Mouse (Mus musculus) forebrain, embryonic 14.5 days (tissue): ENCODE data around the gene Nim1k. TPM values are rescaled to one million over a fixed set of nuclear protein-coding genes. Genes with fewer than 3 reads are reported as not detected.

Source experiments
- ATAC-seq: fragments of 200-750 bp; cut with Nextera tagmentation; 2 replicates; pipeline ENCODE4 v1.8.0; 2017; ENCODE audit warnings: mild to moderate bottlenecking, moderate library complexity
- DNase-seq: peaks from one replicate; pipeline ENCODE4 v3.0.0-alpha.2; 2015; ENCODE audit warnings: low spot score
- H3K27ac ChIP-seq: fragments of 300-500 bp; sonication (generic); 2 replicates; pipeline ENCODE4 v1.5.1; 2014; ENCODE audit warnings: low read depth, mild to moderate bottlenecking, control low read depth, low read length, moderate library complexity
- H3K27me3 ChIP-seq: fragments of 300-500 bp; sonication (generic); replicated peaks from 2 replicates; pipeline ENCODE4 v1.6.1; 2014; ENCODE audit warnings: low read length, control low read depth, mixed read lengths; ENCODE audit not compliant: control insufficient read depth, insufficient read depth
- H3K36me3 ChIP-seq: fragments of 300-500 bp; sonication (generic); 2 replicates; pipeline ENCODE4 v1.6.1; 2014; ENCODE audit warnings: low read length, control low read depth; ENCODE audit not compliant: control insufficient read depth, insufficient read depth
- H3K4me1 ChIP-seq: fragments of 300-500 bp; sonication (generic); 2 replicates; pipeline ENCODE4 v1.6.1; 2014; ENCODE audit warnings: antibody characterized with exemption, low read length, control low read depth; ENCODE audit not compliant: control insufficient read depth, insufficient read depth
- H3K4me2 ChIP-seq: fragments of 300-500 bp; sonication (generic); 2 replicates; pipeline ENCODE4 v1.6.1; 2014; ENCODE audit warnings: mild to moderate bottlenecking, control low read depth, low read length
- H3K4me3 ChIP-seq: fragments of 300-500 bp; sonication (generic); 2 replicates; pipeline ENCODE4 v1.5.1; 2014; ENCODE audit warnings: low read depth, low read length, control low read depth
- H3K9ac ChIP-seq: fragments of 300-500 bp; sonication (generic); 2 replicates; pipeline ENCODE4 v1.6.1; 2014; ENCODE audit warnings: mild to moderate bottlenecking, low read length, control low read depth, moderate library complexity
- H3K9me3 ChIP-seq: fragments of 300-500 bp; sonication (generic); replicated peaks from 2 replicates; pipeline ENCODE4 v1.6.1; 2016; ENCODE audit warnings: low read length, control low read depth, mixed read lengths; ENCODE audit not compliant: control insufficient read depth
- WGBS: fragments of 180-500 bp; shearing (Covaris S2); extraction: QIAGEN DNeasy Blood & Tissue Kit; methylation state at CpG from one replicate; pipeline ENCODE4 v1.1.7; 2014; 5-methylcytosine and 5-hydroxymethylcytosine counted together
- polyA plus RNA-seq: library from polyadenylated mRNA; unstranded; fragments of >200 nt; fragmentation: Nextera tagmentation; extraction: Ambion mirVana; gene quantifications from 2 replicates; pipeline ENCODE4 v1.2.1, GENCODE M21; 2014

Gene Nim1k
- polyA plus RNA-seq, 1 experiment from 2014 or later: 6.8 TPM

DNA sequence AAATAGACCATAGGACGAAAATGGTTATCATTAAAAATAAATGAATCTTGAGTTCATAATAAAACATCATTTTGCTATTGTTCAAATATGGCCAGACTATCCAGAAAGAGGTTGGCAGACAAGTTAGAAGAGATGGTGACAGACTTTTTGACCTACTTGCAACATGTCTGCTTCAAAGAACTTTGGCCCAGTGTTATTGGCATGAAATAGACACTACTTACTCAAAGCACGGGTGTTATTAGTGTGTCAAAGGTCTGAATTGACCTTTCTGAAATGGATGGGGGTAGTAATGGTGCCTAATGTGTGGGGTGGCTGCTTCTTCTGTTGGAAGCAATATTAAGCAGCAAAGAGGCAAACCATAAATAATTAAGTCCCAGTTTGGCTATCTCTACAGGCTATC is 39.6 kb downstream of the Nim1k start:
- Histone ChIP-seq H3K4me3 (no peak overlapping the region), H3K27ac (no peak overlapping the region)
- ATAC-seq: no peak

GRCm38 (mm10) chr13:119713821-119714220 is 41.9 kb downstream of the Nim1k start:
- WGBS: 87% methylated on average over 9 of the region's 9 CpGs
- peak; percentile 23 for DNase-seq
- Histone ChIP-seq H3K9me3 (no peaks in the 10 kb centered on the region), H3K36me3 (peaks cover 45% of the 10 kb centered on the region), H3K9ac (no peak overlapping the region), H3K4me2 (no peak overlapping the region), H3K27me3 (no peaks in the 10 kb centered on the region), H3K27ac (no peak overlapping the region), H3K4me3 (no peak overlapping the region), H3K4me1 (no peaks in the 10 kb centered on the region)
- peak; percentile 30; the same call in 1 of the 2 replicates for ATAC-seq

More for the DNA sequence above, 39.6 kb downstream of the Nim1k start:
- Histone ChIP-seq H3K36me3 (peaks cover 23% of the 10 kb centered on the region; the same call in 1 of the 2 replicates), H3K4me2 (no peak overlapping the region), H3K27me3 (no peaks in the 10 kb centered on the region), H3K9ac (no peak overlapping the region), H3K4me1 (no peaks in the 10 kb centered on the region), H3K9me3 (no peaks in the 10 kb centered on the region)
- DNase-seq: no peak
- 89% methylated on average over 2 of the region's 2 CpGs for WGBS

DNA sequence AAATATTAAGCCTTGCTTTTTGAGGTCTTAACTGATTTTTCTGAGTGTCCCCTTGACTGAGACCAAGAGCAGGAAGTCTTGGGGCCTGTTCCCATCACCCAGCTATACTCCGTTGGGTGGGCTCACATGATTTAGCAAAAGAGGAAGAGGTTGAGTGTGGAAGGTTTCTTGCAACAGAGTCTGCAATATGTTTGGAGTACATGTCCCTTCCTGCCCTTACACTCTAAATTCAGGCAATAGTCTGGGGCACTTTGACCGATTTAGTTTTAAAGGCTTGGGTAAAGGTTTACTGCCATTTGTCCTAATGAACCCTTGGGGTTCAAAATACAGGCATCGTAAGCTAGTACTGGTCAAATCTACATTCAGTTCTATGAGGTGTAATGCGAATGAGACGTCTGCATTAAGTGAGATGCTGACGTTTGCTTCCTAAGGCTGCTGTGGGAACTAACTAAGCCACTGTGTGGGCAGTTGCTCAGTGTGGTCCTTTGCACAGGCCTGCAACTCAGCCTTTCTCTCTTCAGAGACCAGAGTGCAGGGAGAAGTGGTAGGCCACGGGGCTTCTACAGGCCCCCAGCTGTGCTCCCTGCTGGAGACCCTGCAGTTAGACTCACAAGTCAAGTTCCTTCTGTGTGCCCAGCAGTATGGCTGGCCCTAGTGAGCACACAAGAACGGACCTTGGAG is 42.4 kb downstream of the Nim1k start:
- no peak overlapping the region for H3K4me2 ChIP-seq
- no peaks in the 10 kb centered on the region for H3K9me3 ChIP-seq
- no peak overlapping the region for H3K9ac ChIP-seq
- H3K4me3 ChIP-seq: no peak overlapping the region
- H3K36me3 ChIP-seq: peaks cover 50% of the 10 kb centered on the region
- no peak overlapping the region for H3K27ac ChIP-seq
- H3K4me1 ChIP-seq: no peaks in the 10 kb centered on the region
- 76% methylated on average over 8 of the region's 8 CpGs for WGBS
- no peak for ATAC-seq
- DNase-seq: no peak
- no peaks in the 10 kb centered on the region for H3K27me3 ChIP-seq

GRCm38 (mm10) chr13:119712463-119712862 is 43.2 kb downstream of the Nim1k start:
- no peak overlapping the region for H3K4me2 ChIP-seq
- no peak overlapping the region for H3K4me3 ChIP-seq
- H3K9me3 ChIP-seq: no peaks in the 10 kb centered on the region
- H3K4me1 ChIP-seq: no peaks in the 10 kb centered on the region
- peaks cover 54% of the 10 kb centered on the region for H3K36me3 ChIP-seq
- WGBS: 90% methylated on average over 11 of the region's 11 CpGs
- no peaks in the 10 kb centered on the region for H3K27me3 ChIP-seq
- no peak overlapping the region for H3K27ac ChIP-seq
- no peak overlapping the region for H3K9ac ChIP-seq
- ATAC-seq: no peak
- DNase-seq: no peak

- Histone ChIP-seq H3K27ac (no peak overlapping the region), H3K4me3 (no peak overlapping the region), H3K27me3 (no peaks in the 10 kb centered on the region), H3K9me3 (no peaks in the 10 kb centered on the region), H3K4me1 (no peaks in the 10 kb centered on the region), H3K4me2 (no peak overlapping the region), H3K9ac (no peak overlapping the region), H3K36me3 (peaks cover 71% of the 10 kb centered on the region)
- no peak for ATAC-seq
- 89% methylated on average over 10 of the region's 10 CpGs for WGBS
- DNase-seq: no peak
Measured at GRCm38 (mm10) chr13:119710268-119710610, 45.4 kb downstream of the Nim1k start.

- ATAC-seq (peak; percentile 43; the same call in 1 of the 2 replicates), DNase-seq (no peak)
- no peaks in the 10 kb centered on the region for H3K27me3 ChIP-seq
- no peaks in the 10 kb centered on the region for H3K9me3 ChIP-seq
- H3K4me2 ChIP-seq: no peak overlapping the region
- H3K4me3 ChIP-seq: no peak overlapping the region
- peaks cover 77% of the 10 kb centered on the region for H3K36me3 ChIP-seq
- H3K27ac ChIP-seq: no peak overlapping the region
- no peak overlapping the region for H3K9ac ChIP-seq
- no peaks in the 10 kb centered on the region for H3K4me1 ChIP-seq
- WGBS: 90% methylated on average over 8 of the region's 8 CpGs
Measured at GRCm38 (mm10) chr13:119709388-119710267, 46.1 kb downstream of the Nim1k start.

DNA sequence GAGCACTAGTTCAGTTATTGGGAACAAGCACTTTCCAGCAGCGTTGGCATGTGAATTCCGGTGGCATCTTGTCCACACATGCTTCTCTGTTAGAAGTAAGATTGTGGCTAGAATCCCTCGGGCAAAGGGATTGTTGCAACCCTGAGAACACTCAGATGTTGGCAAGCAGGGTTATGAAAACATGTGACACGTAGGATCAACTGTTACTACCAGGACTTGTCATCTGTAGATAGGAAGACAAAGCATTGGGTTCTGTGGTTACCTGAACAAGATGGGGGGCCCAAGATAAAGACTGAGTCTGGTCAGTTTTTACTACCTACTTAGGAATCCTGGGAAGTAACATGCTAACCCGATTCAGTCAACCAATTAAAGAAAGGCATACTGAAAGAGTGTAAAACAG is 46.7 kb downstream of the Nim1k start:
- no peak overlapping the region for H3K27ac ChIP-seq
- H3K9ac ChIP-seq: no peak overlapping the region
- H3K27me3 ChIP-seq: no peaks in the 10 kb centered on the region
- no peaks in the 10 kb centered on the region for H3K4me1 ChIP-seq
- 89% methylated on average over 5 of the region's 5 CpGs for WGBS
- ATAC-seq: no peak
- H3K9me3 ChIP-seq: no peaks in the 10 kb centered on the region
- no peak overlapping the region for H3K4me2 ChIP-seq
- no peak for DNase-seq
- peaks cover 82% of the 10 kb centered on the region for H3K36me3 ChIP-seq
- no peak overlapping the region for H3K4me3 ChIP-seq

- 88% methylated on average over 6 of the region's 6 CpGs for WGBS
- Histone ChIP-seq H3K27me3 (no peaks in the 10 kb centered on the region), H3K4me2 (no peak overlapping the region), H3K4me3 (no peak overlapping the region), H3K36me3 (peaks cover 85% of the 10 kb centered on the region), H3K4me1 (no peaks in the 10 kb centered on the region), H3K27ac (no peak overlapping the region), H3K9ac (no peak overlapping the region), H3K9me3 (no peaks in the 10 kb centered on the region)
- no peak for DNase-seq
- no peak for ATAC-seq
Measured at GRCm38 (mm10) chr13:119707906-119708305, 47.8 kb downstream of the Nim1k start.

GRCm38 (mm10) chr13:119706953-119707352 is 48.7 kb downstream of the Nim1k start:
- no peak for DNase-seq
- WGBS: 82% methylated on average over 7 of the region's 7 CpGs
- Histone ChIP-seq H3K9ac (no peak overlapping the region), H3K27ac (no peak overlapping the region), H3K4me3 (no peak overlapping the region), H3K36me3 (peaks cover 89% of the 10 kb centered on the region), H3K9me3 (no peaks in the 10 kb centered on the region), H3K27me3 (no peaks in the 10 kb centered on the region), H3K4me2 (no peak overlapping the region), H3K4me1 (no peaks in the 10 kb centered on the region)
- no peak for ATAC-seq
